Mouse (Mus musculus) cerebellum, adult 2 months (tissue): ENCODE measurements around the gene Rcl1. TPM values are rescaled to one million over a fixed set of nuclear protein-coding genes. Genes with fewer than 3 reads are reported as not detected.

Experiments used
- DNase-seq, 2 experiments: peaks; one replicate each; pipeline ENCODE4 v3.0.0; 2021
- H3K27ac ChIP-seq: fragments of 200-500 bp; 2 replicates; pipeline ENCODE4 v1.5.1; 2012; ENCODE audit warnings: low read length, control low read depth, inconsistent platforms; ENCODE audit not compliant: insufficient read depth
- H3K27me3 ChIP-seq: fragments of 200-500 bp; 2 replicates; pipeline ENCODE4 v1.6.1; 2012; ENCODE audit warnings: inconsistent platforms, mild to moderate bottlenecking, low read length, moderate library complexity; ENCODE audit not compliant: control insufficient read depth, insufficient read depth
- H3K4me1 ChIP-seq: fragments of 200-500 bp; 2 replicates; pipeline ENCODE4 v1.6.1; 2011; ENCODE audit warnings: low read length; ENCODE audit not compliant: control insufficient read depth, insufficient read depth
- H3K4me3 ChIP-seq: fragments of 200-500 bp; replicated peaks from 2 replicates; pipeline ENCODE3; 2011; ENCODE audit warnings: mild to moderate bottlenecking, low read depth, low read length, control low read depth; ENCODE audit not compliant: insufficient read depth
- CTCF ChIP-seq: fragments of 200-500 bp; IDR thresholded peaks from 2 replicates; pipeline ENCODE4 v1.5.1; 2011; ENCODE audit warnings: low read depth, mild to moderate bottlenecking, control low read depth, low read length, moderate library complexity, borderline replicate concordance; ENCODE audit not compliant: insufficient read depth
- POLR2A ChIP-seq: fragments of 200-500 bp; IDR thresholded peaks from 2 replicates; pipeline ENCODE4 v1.6.1; 2011; ENCODE audit warnings: low read length, control low read depth, borderline replicate concordance; ENCODE audit not compliant: insufficient read depth
- WGBS: fragments of 180-500 bp; shearing (Covaris S2); methylation state at CpG from one replicate; pipeline ENCODE4 v1.1.7; 2018; 5-methylcytosine and 5-hydroxymethylcytosine counted together
- polyA plus RNA-seq: library from polyadenylated mRNA; depleted of rRNA; stranded (reverse); fragments of >200 nt; gene quantifications from 2 replicates; pipeline ENCODE4 v1.2.3, GENCODE M21; 2012

Gene Rcl1
- polyA plus RNA-seq, 1 experiment, result 19.6 TPM

- Histone ChIP-seq H3K27me3 (no peaks in the 10 kb centered on the region), H3K4me1 (no peaks in the 10 kb centered on the region), H3K27ac (no peak overlapping the region), H3K4me3 (no peak overlapping the region)
- TF ChIP-seq CTCF (no peak), POLR2A (no peak)
- DNase-seq, result no peak
- 95% methylated on average over 10 of the region's 10 CpGs for WGBS
These were observed 12.8 kb downstream of the Rcl1 start for GRCm38 (mm10) chr19:29113746-29114649.

DNA sequence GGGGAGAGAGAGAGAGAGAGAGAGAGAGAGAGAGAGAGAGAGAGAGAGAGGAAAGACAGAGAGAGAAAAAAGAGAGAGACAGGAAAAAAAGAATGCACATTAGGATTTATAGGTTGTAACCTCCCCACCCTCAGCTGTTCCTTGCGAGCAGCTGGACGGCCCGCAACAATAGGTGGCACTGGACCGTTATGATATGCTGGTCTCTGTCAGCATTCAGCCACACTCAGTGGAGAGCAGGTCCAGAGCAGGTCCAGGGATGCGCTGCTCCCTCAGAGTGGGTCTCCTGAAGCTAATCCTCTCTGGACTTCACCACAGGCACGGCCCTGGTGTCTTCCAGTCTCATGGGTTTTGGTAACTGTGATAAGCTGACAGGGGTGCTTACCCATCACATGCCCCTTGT is 15.6 kb downstream of the Rcl1 start:
- H3K27ac ChIP-seq, result no peak overlapping the region
- H3K4me3 ChIP-seq, result no peak overlapping the region
- 89% methylated on average over 6 of the region's 6 CpGs for WGBS
- H3K4me1 ChIP-seq, result no peaks in the 10 kb centered on the region
- no peak for DNase-seq
- no peaks in the 10 kb centered on the region for H3K27me3 ChIP-seq
- TF ChIP-seq POLR2A (no peak), CTCF (no peak)

- DNase-seq, result no peak
- no peak overlapping the region for H3K27ac ChIP-seq
- TF ChIP-seq CTCF (no peak), POLR2A (no peak)
- no peaks in the 10 kb centered on the region for H3K4me1 ChIP-seq
- no peaks in the 10 kb centered on the region for H3K27me3 ChIP-seq
- 91% methylated on average over 13 of the region's 13 CpGs for WGBS
- H3K4me3 ChIP-seq, result no peak overlapping the region
These were observed 17.0 kb downstream of the Rcl1 start for GRCm38 (mm10) chr19:29118196-29118595.

GRCm38 (mm10) chr19:29120311-29120710 is 19.1 kb downstream of the Rcl1 start:
- 96% methylated on average over 6 of the region's 6 CpGs for WGBS
- Histone ChIP-seq H3K4me3 (no peak overlapping the region), H3K27ac (no peak overlapping the region), H3K27me3 (no peaks in the 10 kb centered on the region; the same call in 1 of the 2 replicates), H3K4me1 (no peaks in the 10 kb centered on the region)
- DNase-seq, result no peak
- no peak for TF ChIP-seq CTCF
- no peak for TF ChIP-seq POLR2A

GRCm38 (mm10) chr19:29121394-29121793 is 20.2 kb downstream of the Rcl1 start:
- no peaks in the 10 kb centered on the region for H3K4me1 ChIP-seq
- 88% methylated on average over 9 of the region's 9 CpGs for WGBS
- no peak for DNase-seq
- H3K27me3 ChIP-seq, result no peaks in the 10 kb centered on the region; the same call in 1 of the 2 replicates
- no peak overlapping the region for H3K4me3 ChIP-seq
- H3K27ac ChIP-seq, result no peak overlapping the region
- TF ChIP-seq POLR2A, result no peak
- no peak for TF ChIP-seq CTCF

GRCm38 (mm10) chr19:29124886-29125585 is 23.9 kb downstream of the Rcl1 start:
- WGBS, result 87% methylated on average over 13 of the region's 13 CpGs
- Histone ChIP-seq H3K4me1 (no peaks in the 10 kb centered on the region), H3K27ac (no peak overlapping the region), H3K4me3 (no peak overlapping the region), H3K27me3 (no peaks in the 10 kb centered on the region; the same call in 1 of the 2 replicates)
- DNase-seq, result no peak
- no peak for TF ChIP-seq POLR2A
- no peak for TF ChIP-seq CTCF

DNA sequence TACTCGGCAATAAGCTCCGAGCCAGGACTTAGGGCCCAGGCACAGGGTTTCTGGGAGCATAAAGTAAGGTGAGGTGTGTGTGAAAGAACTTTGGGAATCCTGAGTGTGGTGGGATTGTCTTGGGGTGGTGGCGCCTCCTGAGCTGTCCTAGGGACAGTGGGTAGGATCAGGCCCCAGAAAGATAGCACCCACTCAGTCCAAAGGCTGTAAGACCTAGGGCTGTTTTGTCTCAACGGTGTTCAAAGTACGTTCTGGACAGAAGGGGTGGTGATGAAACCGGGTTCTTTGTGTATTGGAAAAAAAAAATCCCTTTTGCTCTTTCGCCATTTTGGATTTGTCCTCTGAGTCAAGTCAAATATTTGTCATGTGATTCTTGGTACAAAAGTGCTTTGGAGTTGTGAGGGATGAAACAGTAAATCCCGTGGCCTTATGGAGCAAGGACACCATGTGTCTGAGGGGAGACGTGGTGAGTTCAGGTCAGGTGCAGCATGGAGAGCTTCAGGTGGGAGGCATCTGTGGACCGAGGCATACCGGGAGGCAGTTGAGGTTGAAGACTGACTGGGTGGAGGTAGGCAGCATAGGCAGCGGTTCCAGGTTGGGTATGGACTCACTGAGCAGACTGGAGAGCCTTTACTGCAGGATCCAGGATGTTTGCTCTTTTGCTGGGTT is 25.3 kb downstream of the Rcl1 start:
- H3K27ac ChIP-seq, result no peak overlapping the region
- 95% methylated on average over 12 of the region's 12 CpGs for WGBS
- no peak for DNase-seq
- no peak overlapping the region for H3K4me3 ChIP-seq
- H3K27me3 ChIP-seq, result no peaks in the 10 kb centered on the region; the same call in 1 of the 2 replicates
- TF ChIP-seq CTCF, result no peak
- no peak for TF ChIP-seq POLR2A
- H3K4me1 ChIP-seq, result no peaks in the 10 kb centered on the region
